Mouse (Mus musculus) erythroblast, embryonic 14.5 days (primary cell): Measurements from ENCODE around the gene Galnt2.

ENCODE experiments used
- GATA1 ChIP-seq: IDR thresholded peaks from 2 replicates; pipeline ENCODE4 v1.6.1; 2012; ENCODE audit warnings: low read length, inconsistent platforms, mixed read lengths
- TAL1 ChIP-seq: IDR thresholded peaks from 3 replicates; pipeline ENCODE4 v1.6.1; 2012; ENCODE audit warnings: low read length, inconsistent platforms, mixed read lengths

GRCm38 (mm10) chr8:124389495-124389894 is 158.3 kb downstream of the Galnt2 start:
- TF ChIP-seq TAL1 (no peak), GATA1 (no peak)
